Mouse (Mus musculus): ENCODE measurements around the gene Tmem39a.

Tmem39a gene

GRCm38 (mm10) chr16:38608687-38609086 is 50.2 kb downstream of the Tmem39a start:
- ChIA-PET CTCF (interaction anchor here in 3 of 4 experiments (0.7 to 1.7 kb wide), 4 partner anchors 11 to 294 kb away, joined by 3 to 7 read pairs (median 4); no protein-coding TSS in a partner anchor), POLR2A (interaction anchor here in 2 of 4 experiments (0.9 to 2.9 kb wide), 7 partner anchors 9 to 52 kb away, joined by 3 to 22 read pairs (median 3); no protein-coding TSS in a partner anchor)

GRCm38 (mm10) chr16:38609092-38609491 is 50.6 kb downstream of the Tmem39a start:
- ChIA-PET POLR2A (interaction anchor here in 2 of 4 experiments (0.9 to 2.9 kb wide), 8 partner anchors 9 to 53 kb away, joined by 3 to 22 read pairs (median 3); no protein-coding TSS in a partner anchor), CTCF (interaction anchor here (0.5 to 1.7 kb wide), 5 partner anchors 10 to 622 kb away, joined by 3 to 7 read pairs (median 4); no protein-coding TSS in a partner anchor)

GRCm38 (mm10) chr16:38612646-38613045 is 54.1 kb downstream of the Tmem39a start:
- CTCF ChIA-PET = interaction anchor here in 1 of 4 experiments (0.5 to 1.5 kb wide), 2 partner anchors 106 to 388 kb away, joined by 3 to 5 read pairs; no protein-coding TSS in a partner anchor
- POLR2A ChIA-PET = interaction anchor here in 3 of 4 experiments (0.6 to 1.3 kb wide), 3 partner anchors 10 to 246 kb away, joined by 3 to 4 read pairs (median 4); no protein-coding TSS in a partner anchor

- CTCF ChIA-PET = no interaction called here
Observed at GRCm38 (mm10) chr16:38613646-38614045, 55.1 kb downstream of the Tmem39a start.

GRCm38 (mm10) chr16:38617977-38618376 is 59.5 kb downstream of the Tmem39a start:
- POLR2A ChIA-PET = no interaction called here
- CTCF ChIA-PET = no interaction called here

More at GRCm38 (mm10) chr16:38613646-38614045, 55.1 kb downstream of the Tmem39a start:
- POLR2A ChIA-PET = no interaction called here

- ChIA-PET POLR2A (interaction anchor here in 2 of 4 experiments (1.0 to 1.3 kb wide), 2 partner anchors 10 to 16 kb away, joined by 3 read pairs; no protein-coding TSS in a partner anchor), CTCF (interaction anchor here (0.5 to 2.9 kb wide), 31 partner anchors 10 to 434 kb away, joined by 3 to 16 read pairs (median 3); partner anchors contain the start of gene Arhgap31 (in 1 of the 4))
Observed at GRCm38 (mm10) chr16:38619054-38619453, 60.6 kb downstream of the Tmem39a start.

GRCm38 (mm10) chr16:38620696-38621450 is 62.4 kb downstream of the Tmem39a start:
- CTCF ChIA-PET = interaction anchor here in 2 of 4 experiments (2.5 to 2.9 kb wide), 2 partner anchors 11 to 192 kb away, joined by 9 to 11 read pairs; no protein-coding TSS in a partner anchor
- POLR2A ChIA-PET = interaction anchor here in 1 of 4 experiments (0.5 kb wide), 1 partner anchor 91 kb away, joined by 4 read pairs; no protein-coding TSS in a partner anchor

GRCm38 (mm10) chr16:38622283-38622682 is 63.8 kb downstream of the Tmem39a start:
- POLR2A ChIA-PET = interaction anchor here in 3 of 4 experiments (0.5 to 1.5 kb wide), 5 partner anchors 9 to 289 kb away, joined by 3 to 4 read pairs (median 3); no protein-coding TSS in a partner anchor
- CTCF ChIA-PET = interaction anchor here in 2 of 4 experiments (0.7 to 1.2 kb wide), 4 partner anchors 8 to 306 kb away, joined by 3 to 7 read pairs (median 3); no protein-coding TSS in a partner anchor

- ChIA-PET CTCF (no interaction called here), POLR2A (no interaction called here)
Observed at GRCm38 (mm10) chr16:38624303-38624702, 65.8 kb downstream of the Tmem39a start.

- POLR2A ChIA-PET = interaction anchor here in 1 of 4 experiments (0.9 kb wide), 1 partner anchor 9 kb away, joined by 3 read pairs; no protein-coding TSS in a partner anchor
- CTCF ChIA-PET = no interaction called here
Observed at GRCm38 (mm10) chr16:38625411-38625810, 66.9 kb downstream of the Tmem39a start.

GRCm38 (mm10) chr16:38625811-38626369 is 67.4 kb downstream of the Tmem39a start:
- POLR2A ChIA-PET = interaction anchor here in 1 of 4 experiments (0.9 kb wide), 1 partner anchor 9 kb away, joined by 3 read pairs; no protein-coding TSS in a partner anchor
- CTCF ChIA-PET = no interaction called here

GRCm38 (mm10) chr16:38632147-38632546 is 73.6 kb downstream of the Tmem39a start:
- CTCF ChIA-PET = interaction anchor here (0.5 to 1.7 kb wide), 17 partner anchors 9 to 270 kb away, joined by 3 to 16 read pairs (median 4); no protein-coding TSS in a partner anchor
- POLR2A ChIA-PET = interaction anchor here in 1 of 4 experiments (1.0 to 1.2 kb wide), 2 partner anchors 9 to 90 kb away, joined by 3 to 4 read pairs; no protein-coding TSS in a partner anchor

GRCm38 (mm10) chr16:38635833-38636390 is 77.4 kb downstream of the Tmem39a start:
- POLR2A ChIA-PET = interaction anchor here in 1 of 4 experiments (0.8 kb wide), 1 partner anchor 78 kb away, joined by 4 read pairs; no protein-coding TSS in a partner anchor
- CTCF ChIA-PET = interaction anchor here in 3 of 4 experiments (0.6 to 1.2 kb wide), 5 partner anchors 13 to 360 kb away, joined by 3 to 5 read pairs (median 3); partner anchors contain the start of gene Adprh (in 1 of the 3)

- POLR2A ChIA-PET = no interaction called here
- CTCF ChIA-PET = interaction anchor here in 3 of 4 experiments (0.6 to 1.2 kb wide), 5 partner anchors 13 to 360 kb away, joined by 3 to 5 read pairs (median 3); partner anchors contain the start of gene Adprh (in 1 of the 3)
Observed at GRCm38 (mm10) chr16:38636682-38637081, 78.2 kb downstream of the Tmem39a start.

- CTCF ChIA-PET = interaction anchor here in 2 of 4 experiments (0.6 to 1.2 kb wide), 2 partner anchors 18 to 179 kb away, joined by 3 read pairs; no protein-coding TSS in a partner anchor
- POLR2A ChIA-PET = no interaction called here
Observed at GRCm38 (mm10) chr16:38637085-38637484, 78.6 kb downstream of the Tmem39a start.
